Mouse (Mus musculus): ENCODE results near the gene Gstm6.
"Not testable (repeated sequence)": the region's sequence is repeated elsewhere in the genome, so short reads cannot be mapped to it uniquely, and the experiment has no call there.

The Gstm6 gene

DNA sequence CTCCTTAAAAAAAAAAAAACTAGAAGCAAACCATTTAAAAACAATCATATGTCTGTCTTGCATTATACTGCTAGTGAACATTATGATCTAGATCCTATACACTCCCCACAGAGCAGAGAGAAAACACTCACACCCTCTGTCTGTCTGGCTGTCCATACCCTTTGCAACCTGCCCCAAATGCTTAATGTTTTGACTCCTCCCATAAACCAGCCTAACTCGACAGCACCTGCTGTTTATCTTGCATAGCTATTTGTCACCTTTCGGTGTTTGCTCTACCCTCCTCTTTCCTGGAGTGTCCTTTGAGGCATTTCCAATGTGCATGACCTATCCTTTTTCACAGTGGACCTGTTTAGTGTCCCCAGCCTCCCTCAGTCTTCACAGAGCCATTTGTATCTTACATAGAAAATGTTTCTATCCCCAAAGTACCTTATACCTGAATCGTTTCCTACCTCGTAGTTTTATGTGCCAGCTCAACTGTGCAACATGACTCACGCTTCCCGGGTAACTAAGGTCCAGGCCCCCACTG lies 48.3 kb downstream of the Gstm6 start:
- no peak for DNase-seq (ENCODE audit: low read depth, low spot score)

GRCm38 (mm10) chr3:107889236-107889635 lies 54.3 kb downstream of the Gstm6 start:
- not testable (repeated sequence) for DNase-seq (ENCODE audit: low read depth, low spot score)
